Mouse (Mus musculus) frontal cortex, postnatal 36 days (tissue): ENCODE data around the gene Stap2.

ENCODE experiments used
- DNase-seq, 2 experiments: peaks; one replicate each; pipeline ENCODE4 v3.0.0; 2022; ENCODE audit warnings: low spot score in 2 of 2

Gene Stap2

GRCm38 (mm10) chr17:56024931-56025330 is 19.5 kb upstream of the Stap2 start:
- DNase-seq: no peak

GRCm38 (mm10) chr17:56024476-56024875 is 19.1 kb upstream of the Stap2 start:
- DNase-seq: no peak

GRCm38 (mm10) chr17:56023386-56023785 is 18.0 kb upstream of the Stap2 start:
- DNase-seq: no peak

- DNase-seq: no peak
Measured at GRCm38 (mm10) chr17:56022989-56023290, 17.6 kb upstream of the Stap2 start.

- DNase-seq: no peak
Measured at GRCm38 (mm10) chr17:56022131-56022988, 17.0 kb upstream of the Stap2 start.

- peak; percentile 76 for DNase-seq
Measured at GRCm38 (mm10) chr17:56021161-56021910, 16.0 kb upstream of the Stap2 start.

- no peak for DNase-seq
Measured at GRCm38 (mm10) chr17:56020400-56021084, 15.2 kb upstream of the Stap2 start.

GRCm38 (mm10) chr17:56018347-56019131 is 13.2 kb upstream of the Stap2 start:
- DNase-seq: peak; percentile 66 to 71

GRCm38 (mm10) chr17:56017848-56018247 is 12.5 kb upstream of the Stap2 start:
- DNase-seq: no peak

GRCm38 (mm10) chr17:56016793-56017785 is 11.7 kb upstream of the Stap2 start:
- DNase-seq: no peak

- no peak for DNase-seq
Measured at GRCm38 (mm10) chr17:56016382-56016781, 11.0 kb upstream of the Stap2 start.

GRCm38 (mm10) chr17:56015293-56015692 is 9.9 kb upstream of the Stap2 start:
- no peak for DNase-seq

GRCm38 (mm10) chr17:56011441-56011840 is 6.1 kb upstream of the Stap2 start:
- DNase-seq: no peak

- DNase-seq: peak; percentile 72 to 79
Measured at GRCm38 (mm10) chr17:56010681-56011080, 5.3 kb upstream of the Stap2 start.

- no peak for DNase-seq
Measured at GRCm38 (mm10) chr17:56010255-56010654, 4.9 kb upstream of the Stap2 start.

- no peak for DNase-seq
Measured at GRCm38 (mm10) chr17:56009962-56010240, 4.5 kb upstream of the Stap2 start.

GRCm38 (mm10) chr17:56009088-56009961 is 3.9 kb upstream of the Stap2 start:
- DNase-seq: peak; percentile 91

GRCm38 (mm10) chr17:56008356-56009087 is 3.1 kb upstream of the Stap2 start:
- peak; percentile 93 to 95 for DNase-seq
